Mouse (Mus musculus) liver, adult 2 months (tissue): ENCODE measurements around the gene Heg1.

Source experiments
- CTCF ChIP-seq: fragments of 200-500 bp; IDR thresholded peaks from 2 replicates; pipeline ENCODE4 v1.5.1; 2011; ENCODE audit warnings: low read depth, low read length, control low read depth
- POLR2A ChIP-seq: fragments of 200-500 bp; IDR thresholded peaks from 2 replicates; pipeline ENCODE4 v1.6.1; 2011; ENCODE audit warnings: low read length, control low read depth; ENCODE audit not compliant: insufficient read depth; ENCODE audit errors: extremely low read depth

DNA sequence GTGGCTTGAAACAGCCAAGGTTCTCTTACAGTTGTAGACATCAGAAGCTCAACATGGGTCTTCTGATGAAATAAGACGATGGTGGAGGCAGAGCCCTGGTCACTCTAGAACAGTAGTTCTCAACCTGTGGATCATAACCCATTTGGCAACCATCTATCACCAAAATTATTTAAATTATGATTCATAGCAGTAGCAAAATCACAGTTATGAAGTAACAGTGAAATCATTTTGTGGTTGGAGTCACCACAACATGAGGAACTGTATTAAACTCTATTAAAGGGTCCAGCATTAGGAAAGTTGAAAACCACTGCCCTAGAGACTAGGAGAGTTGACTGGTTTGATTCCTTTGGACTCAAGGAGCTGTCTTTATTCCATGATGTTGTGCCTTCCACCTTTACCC, 15.1 kb upstream of the Heg1 start:
- TF ChIP-seq CTCF (no peak), POLR2A (no peak)
